Mouse (Mus musculus): ENCODE measurements at regions not wholly inside any gene's neighbourhood (a gene's known extent, or its start where the extent isn't known, plus 50 kb on each side); places are given as distances from the start of the nearest gene placed in this dataset.

DNA sequence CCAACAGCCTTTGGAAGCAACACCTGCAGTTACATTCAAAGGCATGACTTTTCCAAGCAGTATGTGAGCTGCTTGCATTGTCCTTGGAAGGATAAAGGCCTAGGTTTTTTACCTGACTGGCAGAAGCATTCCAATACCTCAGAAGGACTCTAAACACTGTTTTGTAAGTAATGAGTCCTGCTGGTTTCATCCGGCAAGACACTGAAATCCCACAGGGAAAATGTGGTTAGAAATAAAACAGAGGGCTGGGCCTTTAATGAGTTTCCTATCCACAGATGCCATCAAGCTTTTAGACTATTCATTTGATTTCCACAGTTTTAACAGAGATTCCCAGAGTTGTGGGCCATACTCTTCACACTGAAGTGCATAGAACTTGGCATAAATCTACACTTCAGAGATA lies 461.6 kb downstream of the Prkd1 start:
- TF ChIP-seq CTCF (IDR thresholded peaks at IDR 0.05; ENCODE audit: low read depth, low read length) (no peak), POLR2AphosphoS5 (IDR thresholded peaks at IDR 0.05; ENCODE audit: insufficient replicate concordance, low read depth, low read length) (no peak)

Measured in G1E (cell line).